Mouse (Mus musculus) brain, embryonic 14.5 days (tissue): ENCODE measurements at regions not wholly inside any gene's neighbourhood (a gene's known extent, or its start where the extent isn't known, plus 50 kb on each side); places are given as distances from the start of the nearest gene placed in this dataset.

Source experiments
- CTCF ChIP-seq: fragments of 200-500 bp; IDR thresholded peaks from 2 replicates; pipeline ENCODE4 v1.5.1; 2012; ENCODE audit warnings: inconsistent platforms, mild to moderate bottlenecking, moderate library complexity, borderline replicate concordance; ENCODE audit not compliant: insufficient read depth, insufficient read length; ENCODE audit errors: extremely low read depth
- POLR2A ChIP-seq: fragments of 200-500 bp; IDR thresholded peaks from 2 replicates; pipeline ENCODE4 v1.6.1; 2012; ENCODE audit warnings: mild to moderate bottlenecking, inconsistent platforms, borderline replicate concordance; ENCODE audit not compliant: poor library complexity, insufficient read depth, insufficient read length, severe bottlenecking; ENCODE audit errors: extremely low read depth

GRCm38 (mm10) chr12:107041927-107042652 lies 446.3 kb upstream of the 3110018I06Rik start:
- TF ChIP-seq POLR2A (no peak), CTCF (no peak)
